Mouse (Mus musculus): ENCODE data around the gene H2-T24. TPM values are rescaled to one million over a fixed set of nuclear protein-coding genes. Genes with fewer than 3 reads are reported as not detected.
"Not testable (repeated sequence)": the region's sequence is repeated elsewhere in the genome, so short reads cannot be mapped to it uniquely, and the experiment has no call there.

H2-T24 gene
- polyA plus RNA-seq, 1 experiment: 2.0 TPM

DNA sequence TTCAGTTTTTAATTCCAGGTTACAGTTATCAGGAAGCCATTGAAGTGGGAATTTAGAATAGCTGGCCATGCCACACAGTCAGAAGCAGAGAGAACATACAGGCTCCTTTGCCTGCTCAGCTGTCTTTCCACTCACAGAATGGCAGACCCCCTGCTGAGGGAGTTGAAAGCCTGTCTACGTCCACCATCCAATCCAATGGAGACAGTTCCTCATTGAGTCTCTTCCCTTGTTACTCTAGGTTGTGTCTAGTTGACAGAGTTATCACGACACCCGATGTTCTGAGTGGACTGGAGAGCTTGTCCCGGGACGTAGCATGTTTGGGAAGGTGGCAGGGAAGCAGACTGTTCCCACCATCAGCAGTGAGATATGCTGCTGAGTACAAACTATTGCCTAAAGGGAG, 4.8 kb upstream of the H2-T24 start:
- DNase-seq (ENCODE audit: extremely low spot score in 1 of 2, low spot score in 1 of 2): no peak

DNA sequence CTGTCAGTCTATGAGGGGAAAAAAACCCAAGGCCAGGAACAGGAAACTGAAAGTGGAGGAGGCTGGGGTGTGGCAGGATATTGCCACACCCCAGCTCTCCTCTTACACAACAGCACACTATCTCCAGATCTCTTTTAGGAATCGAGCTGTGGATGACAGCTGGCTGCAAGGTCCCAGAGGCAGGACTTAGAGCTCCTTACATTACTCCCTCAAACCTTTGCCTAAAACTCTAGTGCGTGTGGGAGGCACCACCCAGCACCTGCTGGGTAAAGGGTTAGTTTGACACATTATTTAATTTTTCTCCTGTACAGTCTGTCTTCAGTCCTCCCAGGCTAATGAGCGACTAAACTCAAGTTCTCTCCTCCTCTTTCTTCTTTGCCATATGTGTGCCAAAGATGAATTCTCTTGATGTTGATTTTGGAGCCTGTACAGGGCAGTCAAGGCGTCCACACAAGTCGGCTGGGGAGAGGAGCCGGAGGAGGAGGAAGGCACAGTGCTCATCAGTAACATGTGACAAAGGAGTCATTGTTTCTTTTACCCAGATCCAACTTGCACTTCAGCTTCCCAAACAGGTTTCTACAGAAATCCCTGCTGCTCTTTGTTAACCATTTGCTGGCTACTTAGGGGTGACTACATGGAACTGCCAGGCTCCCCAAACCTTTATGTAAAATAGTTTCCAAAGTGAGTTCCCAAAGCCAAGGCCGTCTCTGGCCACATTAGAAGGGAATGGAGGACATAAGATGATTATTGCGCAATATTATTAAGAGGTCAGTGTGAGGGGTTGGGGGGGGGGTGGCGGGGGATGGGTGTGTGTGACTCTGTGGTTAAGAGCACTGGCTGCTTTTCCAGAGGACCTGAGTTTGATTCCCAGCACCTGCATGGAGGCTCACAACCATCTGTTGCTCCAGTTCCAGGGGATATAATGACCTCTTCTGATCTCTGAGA, 3.6 kb upstream of the H2-T24 start:
- peak in 1 of 2 experiments; percentile 40 for DNase-seq (ENCODE audit: extremely low spot score in 1 of 2, low spot score in 1 of 2)

DNA sequence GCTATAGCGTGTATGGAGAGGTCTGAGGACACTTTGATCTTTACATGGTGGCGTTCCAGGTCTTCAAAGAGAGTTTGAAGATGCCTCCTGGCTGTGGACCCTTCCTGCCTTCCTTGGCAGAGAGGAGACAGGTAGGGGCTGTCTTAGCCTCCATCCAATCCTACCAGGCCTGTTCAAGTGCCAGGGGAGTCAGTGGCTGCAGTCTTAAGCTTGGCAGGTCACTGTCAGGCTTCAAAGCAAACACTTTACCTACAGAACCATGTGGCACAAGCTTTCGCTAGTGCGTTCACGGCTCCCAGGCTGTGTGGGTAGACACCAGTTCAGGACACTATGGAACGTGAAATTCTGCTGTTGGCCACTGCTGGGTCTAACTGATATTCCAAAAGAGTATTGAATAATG, 2.6 kb upstream of the H2-T24 start:
- DNase-seq (ENCODE audit: extremely low spot score in 1 of 2, low spot score in 1 of 2): no peak

DNA sequence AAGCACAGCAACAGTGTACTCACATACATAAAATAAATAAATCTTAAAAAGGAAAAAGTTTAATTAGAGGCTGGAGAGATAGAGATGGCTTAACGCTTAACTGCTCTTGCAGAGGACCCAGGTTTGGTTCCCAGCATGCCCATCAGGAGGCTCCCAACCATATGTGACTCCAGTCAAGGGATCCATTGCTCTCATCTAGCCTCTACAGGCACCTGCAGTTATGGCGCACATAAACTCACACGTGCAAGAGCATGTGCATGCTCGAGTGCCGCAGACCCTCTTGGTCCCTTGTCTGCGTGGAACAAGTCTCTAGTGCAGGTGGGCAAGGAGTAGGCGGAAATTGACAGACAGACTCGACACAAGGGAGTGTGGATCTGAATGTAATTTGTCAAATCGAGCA, 1.7 kb upstream of the H2-T24 start:
- DNase-seq (ENCODE audit: extremely low spot score in 1 of 2, low spot score in 1 of 2): no peak

DNA sequence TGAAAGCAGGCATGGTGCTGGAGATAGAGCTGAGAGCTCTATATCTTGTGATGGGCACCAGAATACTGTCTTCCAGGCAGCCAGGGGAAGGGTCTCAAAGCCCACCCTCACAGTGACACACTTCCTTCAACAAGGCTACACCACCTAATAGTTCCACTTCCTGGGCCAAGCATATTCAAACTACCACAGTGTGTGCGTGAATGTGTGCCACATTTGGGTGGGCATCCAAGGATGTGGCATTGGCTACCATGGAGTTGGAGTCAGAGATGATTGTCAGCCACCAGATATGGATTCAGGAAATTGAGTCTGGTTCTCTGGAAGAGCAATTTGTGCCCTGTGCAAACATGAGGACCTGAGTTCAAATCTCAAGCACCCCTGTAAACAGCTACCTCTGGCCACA, 949 bp upstream of the H2-T24 start:
- no peak for DNase-seq (ENCODE audit: extremely low spot score in 1 of 2, low spot score in 1 of 2)

DNA sequence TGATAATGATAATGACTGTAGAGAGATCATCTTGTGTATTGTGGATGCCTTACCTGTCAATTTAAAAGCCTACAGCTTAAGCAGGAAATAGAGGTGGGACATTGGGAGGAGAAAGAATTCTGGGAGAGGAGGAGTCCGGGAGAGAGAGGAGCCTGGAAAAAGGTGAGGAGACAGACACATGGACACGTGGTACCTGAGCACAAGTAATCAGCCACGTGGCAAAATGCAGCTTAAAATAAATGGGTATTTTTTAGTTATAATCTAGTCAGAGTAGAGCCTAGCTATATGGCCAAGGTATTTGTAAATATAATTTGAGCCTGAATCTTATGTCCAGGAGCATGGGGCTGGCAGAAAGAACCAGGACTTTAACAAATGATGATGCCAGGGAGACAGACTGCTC, 841 bp downstream of the H2-T24 start:
- DNase-seq (ENCODE audit: extremely low spot score in 1 of 2, low spot score in 1 of 2): no peak

DNA sequence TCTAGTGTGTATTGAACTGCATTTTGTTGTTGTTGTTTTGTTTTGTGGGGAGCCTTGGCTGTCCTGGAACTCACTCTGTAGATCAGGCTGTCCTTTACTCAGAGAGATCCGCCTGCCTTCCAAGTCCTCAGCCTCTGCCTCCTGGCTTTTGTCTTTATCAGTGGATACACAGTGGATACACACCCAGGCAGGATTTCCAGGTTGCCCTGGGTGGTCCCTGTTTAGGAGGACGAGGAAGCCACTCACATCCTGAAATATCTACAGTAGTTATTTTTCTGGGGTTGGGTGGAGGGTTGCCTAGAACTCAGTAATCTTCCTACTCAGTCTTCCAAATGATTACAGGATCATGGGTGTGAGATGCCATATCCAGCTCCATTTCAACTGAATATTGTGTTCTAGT, 1.4 kb downstream of the H2-T24 start:
- no peak for DNase-seq (ENCODE audit: extremely low spot score in 1 of 2, low spot score in 1 of 2)

DNA sequence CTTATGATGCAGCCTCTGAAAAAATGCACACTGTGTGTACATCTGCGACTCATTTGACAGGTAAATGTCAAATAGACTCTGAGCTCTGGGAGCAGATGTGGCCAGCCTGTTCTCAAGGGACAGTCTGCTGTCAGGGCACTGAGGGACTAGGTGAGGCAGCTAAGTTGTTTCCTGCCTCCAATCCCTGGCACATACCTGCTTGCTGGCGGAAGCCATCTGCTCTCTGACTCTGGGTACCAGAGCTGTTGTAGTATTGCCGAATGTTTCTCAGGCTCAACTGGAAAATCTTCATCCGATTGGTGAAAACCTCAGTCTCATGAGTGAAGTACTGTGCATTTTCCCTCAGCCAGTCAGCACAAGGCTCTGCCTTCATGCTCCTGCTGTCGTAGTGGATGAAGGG, 3.3 kb downstream of the H2-T24 start:
- DNase-seq (ENCODE audit: extremely low spot score in 1 of 2, low spot score in 1 of 2): no peak

DNA sequence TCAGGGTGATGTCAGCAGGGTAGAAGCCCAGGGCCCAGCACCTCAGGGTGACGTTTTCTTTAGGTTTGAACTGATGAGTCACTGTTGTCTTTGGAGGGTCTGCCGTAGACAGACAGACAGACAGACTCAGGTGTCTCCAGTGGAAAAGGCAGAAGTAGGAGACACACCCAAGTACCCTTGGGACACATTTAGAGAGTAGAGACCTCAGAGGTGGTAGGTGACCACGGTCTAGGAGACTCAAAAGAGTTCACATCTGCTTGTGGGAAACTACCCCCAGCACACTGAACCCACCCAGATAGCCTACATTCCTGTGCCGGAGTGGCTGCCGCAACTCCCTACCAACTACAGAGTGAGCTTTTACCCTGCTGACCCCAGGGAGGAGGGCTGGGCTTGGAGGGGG, 5.4 kb downstream of the H2-T24 start:
- DNase-seq (ENCODE audit: extremely low spot score in 1 of 2, low spot score in 1 of 2): no peak

DNA sequence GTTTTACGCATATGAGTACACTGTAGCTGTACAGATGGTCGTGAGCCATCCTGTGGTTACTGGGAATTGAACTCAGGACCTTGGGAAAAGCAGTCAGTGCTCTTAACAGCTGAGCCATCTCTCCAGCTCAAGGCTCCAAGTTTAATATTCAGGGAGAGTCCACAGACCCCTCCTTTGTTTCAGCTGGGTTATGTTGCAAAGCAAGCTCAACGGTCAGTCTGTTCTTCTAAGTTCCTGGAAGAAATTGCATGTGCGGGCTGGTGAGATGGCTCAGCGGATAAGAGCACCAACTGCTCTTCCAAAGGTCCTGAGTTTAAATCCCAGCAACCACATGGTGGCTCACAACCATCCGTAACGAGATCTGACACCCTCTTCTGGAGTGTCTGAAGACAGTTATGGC, 16.0 kb downstream of the H2-T24 start:
- DNase-seq (ENCODE audit: extremely low spot score in 1 of 2, low spot score in 1 of 2): not testable (repeated sequence)

DNA sequence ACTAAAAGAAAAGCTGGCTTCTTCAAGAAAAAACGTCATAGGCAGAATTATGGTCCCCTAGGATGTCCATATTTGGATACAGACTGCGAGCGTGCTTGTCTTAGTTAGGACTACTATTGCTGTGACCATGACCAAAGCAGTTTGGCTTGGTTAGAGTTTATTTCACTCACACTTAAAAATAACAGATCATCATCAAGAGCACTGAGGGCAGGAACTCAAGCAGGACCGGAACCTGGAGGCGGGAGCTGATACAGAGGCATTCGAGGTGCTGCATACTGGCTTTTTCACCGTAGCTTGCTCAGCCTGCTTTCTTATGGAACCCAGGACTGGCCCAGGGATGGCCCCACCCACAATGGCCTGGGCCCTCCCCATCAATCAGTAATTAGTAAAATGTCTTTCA, 17.0 kb downstream of the H2-T24 start:
- DNase-seq (ENCODE audit: extremely low spot score in 1 of 2, low spot score in 1 of 2): no peak

DNA sequence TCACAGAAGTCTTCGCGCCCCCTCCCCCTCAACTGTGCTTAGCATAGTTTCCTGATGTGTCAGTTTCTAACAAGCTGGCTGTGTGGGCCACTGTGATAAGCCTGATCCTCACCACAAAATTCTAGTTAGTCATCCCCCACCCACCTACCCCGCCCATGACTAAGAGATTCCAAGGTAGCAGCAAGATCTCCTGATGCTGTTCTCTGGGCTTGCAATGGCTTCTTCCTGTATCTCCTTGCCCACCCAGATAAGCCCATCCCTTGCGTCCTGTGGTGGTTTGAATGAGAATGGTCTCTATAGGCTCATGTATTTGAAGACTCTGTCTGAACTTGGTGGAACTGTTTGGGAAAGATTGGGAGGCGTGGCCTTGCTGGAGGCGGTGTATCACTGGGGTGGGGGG, 18.4 kb downstream of the H2-T24 start:
- DNase-seq (ENCODE audit: extremely low spot score in 1 of 2, low spot score in 1 of 2): peak in 1 of 2 experiments; percentile 72

DNA sequence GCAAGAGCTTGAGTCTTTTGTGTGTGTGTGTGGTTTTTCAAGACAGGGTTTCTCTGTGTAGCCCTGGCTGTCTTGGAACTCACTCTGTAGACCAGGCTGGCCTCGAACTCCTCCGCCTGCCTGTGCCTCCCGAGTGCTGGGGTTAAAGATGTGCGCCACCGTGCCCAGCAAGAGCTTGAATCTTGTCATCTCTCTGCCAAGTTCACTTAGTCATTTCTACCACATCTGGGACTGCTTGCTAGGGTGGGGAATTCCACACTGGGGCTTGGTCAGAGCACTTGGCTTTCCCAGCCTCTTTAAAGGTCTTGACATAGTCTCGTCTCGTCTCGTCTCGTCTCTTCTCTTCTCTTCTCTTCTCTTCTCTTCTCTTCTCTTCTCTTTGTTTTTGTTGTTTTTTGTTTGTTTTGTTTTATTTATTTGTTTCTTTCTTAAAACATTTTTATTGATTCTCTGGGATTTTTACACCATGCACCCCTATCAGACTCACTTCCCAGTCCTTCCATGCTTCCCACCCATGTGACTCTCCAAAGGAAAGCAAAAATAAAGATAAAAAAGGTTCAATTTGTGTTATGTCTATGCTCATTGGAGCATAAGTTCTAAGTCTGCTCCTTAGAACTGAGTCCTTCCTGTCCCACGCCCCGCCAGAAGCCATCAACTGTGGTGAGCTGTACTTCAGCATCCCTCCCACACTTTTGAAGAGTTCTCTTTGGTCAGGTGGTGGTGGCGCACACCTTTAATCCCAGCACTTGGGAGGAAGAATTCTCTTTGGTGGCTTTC, 19.1 kb downstream of the H2-T24 start:
- DNase-seq (ENCODE audit: extremely low spot score in 1 of 2, low spot score in 1 of 2): no peak

DNA sequence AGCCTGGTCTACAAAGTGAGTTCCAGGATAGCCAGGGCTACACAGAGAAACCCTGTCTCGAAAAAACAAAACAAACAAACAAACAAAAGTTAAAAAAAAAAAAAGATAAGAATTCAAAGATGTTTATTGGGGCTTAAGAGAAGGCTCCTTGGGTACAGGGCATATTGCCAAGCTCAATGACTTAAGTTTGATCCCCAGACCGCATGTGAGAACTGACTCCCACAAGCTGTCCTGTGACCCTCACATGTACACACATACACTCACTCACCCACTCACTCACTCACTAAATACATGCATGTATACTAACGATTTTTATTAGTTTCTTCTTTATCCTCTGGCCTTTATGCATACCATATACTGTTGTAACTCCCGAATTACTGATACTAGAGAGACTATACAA, 20.0 kb downstream of the H2-T24 start:
- DNase-seq (ENCODE audit: extremely low spot score in 1 of 2, low spot score in 1 of 2): no peak

DNA sequence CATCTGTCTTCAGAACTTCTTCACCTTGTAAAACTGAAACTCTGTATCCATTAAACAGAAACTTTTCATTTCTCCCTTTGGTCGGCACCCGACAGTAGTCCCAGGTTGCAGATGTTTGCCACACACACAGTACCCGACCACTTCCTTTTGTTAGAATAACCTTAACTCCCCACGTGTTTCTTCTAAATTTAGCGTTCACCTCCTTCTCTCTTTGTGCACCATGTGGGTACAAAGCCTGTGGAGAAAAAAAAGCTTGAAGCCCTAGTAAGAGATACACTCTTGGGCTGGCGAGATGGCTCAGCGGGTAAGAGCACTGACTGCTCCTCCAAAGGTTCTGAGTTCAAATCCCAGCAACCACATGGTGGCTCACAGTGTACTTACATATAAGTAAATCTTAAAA, 21.0 kb downstream of the H2-T24 start:
- no peak for DNase-seq (ENCODE audit: extremely low spot score in 1 of 2, low spot score in 1 of 2)

DNA sequence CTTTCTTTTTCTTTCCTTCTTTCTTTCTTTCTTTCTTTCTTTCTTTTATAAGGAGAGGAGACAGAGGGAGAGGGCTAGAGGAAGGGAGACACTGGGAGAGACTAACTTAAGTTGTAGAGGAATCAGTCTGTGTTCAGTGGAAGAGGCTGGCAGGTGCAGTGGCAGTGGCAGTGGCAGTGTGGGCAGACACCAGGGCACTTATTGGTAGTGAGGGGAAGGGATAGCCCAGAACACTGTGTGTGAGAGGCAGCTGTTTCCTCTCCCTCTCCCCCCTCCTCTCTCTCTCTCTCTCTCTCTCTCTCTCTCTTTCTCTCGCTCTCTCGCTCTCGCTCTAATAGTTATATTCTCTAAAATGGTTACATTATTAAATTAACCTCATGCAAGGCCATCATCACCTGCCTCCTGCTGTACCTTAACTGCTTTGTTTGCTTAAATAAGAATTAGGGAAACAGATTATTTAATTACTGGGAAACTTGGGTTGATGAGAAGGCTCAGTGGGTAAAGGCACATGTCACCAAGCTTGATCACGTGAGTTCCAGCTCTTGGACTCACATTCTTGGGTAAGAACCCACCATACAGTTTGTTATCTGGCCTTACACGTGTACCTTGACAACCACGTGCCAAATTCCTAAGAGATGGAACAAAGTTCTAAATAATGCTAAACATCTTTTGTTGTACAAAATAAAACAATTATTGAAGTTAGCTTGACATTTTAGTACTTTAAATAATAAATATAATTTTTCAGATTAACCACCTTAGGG, 21.6 kb downstream of the H2-T24 start:
- DNase-seq (ENCODE audit: extremely low spot score in 1 of 2, low spot score in 1 of 2): no peak

DNA sequence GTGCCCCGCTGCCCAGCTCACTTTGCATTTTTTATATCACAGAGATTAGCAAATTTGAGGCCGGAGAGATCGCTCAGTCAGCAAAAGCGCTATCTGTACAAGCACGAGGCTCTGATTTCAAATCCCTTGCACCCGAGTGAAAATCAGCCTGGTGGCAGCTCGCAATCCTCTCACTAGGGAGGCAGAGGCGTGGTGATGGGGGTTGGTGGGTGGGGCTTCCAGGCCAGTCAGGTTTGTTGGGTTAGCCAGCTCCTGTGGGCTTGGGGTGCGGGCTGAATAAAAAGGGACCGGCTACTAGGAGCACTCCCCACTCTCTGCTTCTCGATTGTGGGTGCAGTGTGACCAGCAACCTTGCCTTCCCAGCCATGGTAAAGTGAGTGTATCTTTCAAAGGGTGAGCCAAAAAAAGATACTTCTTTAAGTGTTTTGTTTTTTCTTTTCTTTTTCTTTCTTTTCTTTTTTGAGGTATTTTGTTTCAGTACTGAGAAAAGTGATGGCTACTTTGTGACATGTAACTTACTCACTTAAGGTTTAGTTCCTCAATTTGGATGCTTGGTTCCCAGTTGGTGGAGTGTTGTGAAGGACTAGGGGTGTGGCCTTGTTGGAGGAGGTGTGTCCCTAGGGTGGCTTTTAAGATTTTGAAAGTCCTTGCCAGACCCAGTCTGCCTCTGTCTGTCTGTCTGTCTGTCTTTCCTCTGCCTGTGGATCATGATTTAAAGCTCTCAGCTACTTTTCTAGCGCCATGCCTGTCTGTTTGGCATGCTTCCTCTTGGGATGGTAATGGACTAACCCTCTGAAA, 22.4 kb downstream of the H2-T24 start:
- DNase-seq (ENCODE audit: extremely low spot score in 1 of 2, low spot score in 1 of 2): no peak

DNA sequence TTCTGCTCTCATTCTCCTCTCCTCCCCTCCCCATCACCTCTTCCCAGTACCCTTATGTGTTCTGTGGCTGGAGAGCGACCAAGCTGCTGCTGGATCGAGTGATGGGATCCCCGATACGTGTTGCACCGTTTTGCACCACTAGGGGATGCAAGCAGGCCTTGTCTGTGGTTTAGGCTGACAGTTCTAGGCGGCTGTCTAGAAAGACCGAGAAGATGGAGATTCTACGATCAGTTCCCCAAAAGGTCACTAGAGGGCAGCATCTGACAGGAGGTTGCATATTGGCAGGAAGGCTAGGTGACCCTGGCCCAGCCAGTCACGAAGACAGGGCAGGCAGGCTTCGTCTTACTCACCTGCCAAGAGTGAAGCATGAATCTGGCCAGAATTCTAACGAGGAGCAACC, 23.4 kb downstream of the H2-T24 start:
- DNase-seq (ENCODE audit: extremely low spot score in 1 of 2, low spot score in 1 of 2): peak; percentile 90 to 100

DNA sequence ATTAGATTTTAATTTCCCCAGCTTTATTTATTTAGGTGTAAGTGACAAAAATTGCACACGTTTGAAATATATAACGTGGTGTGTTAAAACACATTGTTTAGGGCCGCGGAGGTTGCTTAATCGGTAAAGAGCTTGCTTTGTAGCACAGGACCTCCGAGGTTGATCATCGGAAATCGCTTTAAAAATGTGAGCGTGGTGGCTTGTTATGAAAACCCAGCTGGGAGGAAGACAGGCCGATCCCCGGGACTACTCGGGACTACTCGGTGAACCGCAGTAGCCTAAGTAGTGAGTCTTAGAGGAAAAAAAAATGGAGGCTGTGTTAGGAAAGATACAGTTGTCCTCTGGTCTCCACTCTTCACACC, 25.5 kb downstream of the H2-T24 start:
- DNase-seq (ENCODE audit: extremely low spot score in 1 of 2, low spot score in 1 of 2): no peak

DNA sequence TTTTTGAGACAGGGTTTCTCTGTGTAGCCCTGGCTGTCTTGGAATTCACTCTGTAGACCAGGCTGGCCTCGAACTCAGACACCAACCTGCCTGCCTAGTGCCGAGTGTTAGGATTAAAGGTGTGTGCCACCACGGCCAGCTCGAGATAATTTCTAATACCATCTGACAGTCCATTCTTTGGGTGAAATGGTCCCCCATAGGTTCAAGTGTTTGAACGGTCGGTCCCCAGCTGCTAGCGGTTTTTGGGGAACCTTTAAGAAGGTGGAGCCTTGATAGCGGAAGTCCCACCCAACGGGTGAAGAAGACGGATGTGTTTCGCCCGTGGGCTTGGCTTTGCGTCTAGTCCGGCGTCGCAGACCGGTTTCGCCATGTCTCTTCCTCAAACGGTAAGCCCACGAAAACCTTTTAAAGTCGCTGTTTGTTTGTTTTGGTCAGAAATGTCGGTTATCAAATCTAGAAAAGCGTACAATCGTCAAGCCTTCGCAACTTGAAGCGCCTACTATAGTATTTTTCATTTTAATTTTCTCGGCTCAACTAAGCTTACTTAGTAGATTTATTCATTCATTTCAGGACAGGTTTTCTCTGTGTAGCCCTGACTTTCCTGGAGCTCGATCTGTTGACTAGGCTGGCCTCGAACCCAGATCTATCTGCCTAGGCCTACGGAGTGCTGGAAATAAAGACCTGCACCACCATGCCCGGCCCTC, 26.0 kb downstream of the H2-T24 start:
- peak; percentile 73 to 89 for DNase-seq (ENCODE audit: extremely low spot score in 1 of 2, low spot score in 1 of 2)

All from frontal cortex, adult 2 months (tissue).